Mouse (Mus musculus) lung, adult 2 months (tissue): ENCODE results near the gene Add3. TPM values are rescaled to one million over a fixed set of nuclear protein-coding genes. Genes with fewer than 3 reads are reported as not detected.

ENCODE experiments used
- DNase-seq: peaks from one replicate; pipeline ENCODE4 v3.0.0; 2022
- H3K4me1 ChIP-seq: fragments of 200-500 bp; 2 replicates; pipeline ENCODE4 v1.6.1; 2011; ENCODE audit warnings: low read length; ENCODE audit not compliant: control insufficient read depth, insufficient read depth
- H3K4me3 ChIP-seq: fragments of 200-500 bp; replicated peaks from 2 replicates; pipeline ENCODE3; 2011; ENCODE audit warnings: low read depth, mild to moderate bottlenecking, control low read depth, low read length; ENCODE audit errors: extremely low read depth
- CTCF ChIP-seq: fragments of 200-500 bp; IDR thresholded peaks from 2 replicates; pipeline ENCODE4 v1.5.1; 2011; ENCODE audit warnings: mild to moderate bottlenecking, low read length, control low read depth; ENCODE audit not compliant: insufficient read depth
- POLR2A ChIP-seq: fragments of 200-500 bp; IDR thresholded peaks from 2 replicates; pipeline ENCODE4 v1.6.1; 2011; ENCODE audit warnings: low read depth, mild to moderate bottlenecking, control low read depth, low read length, borderline replicate concordance; ENCODE audit errors: extremely low read depth
- WGBS: fragments of 180-500 bp; shearing (Covaris S2); methylation state at CpG from one replicate; pipeline ENCODE4 v1.1.7; 2018; 5-methylcytosine and 5-hydroxymethylcytosine counted together
- polyA plus RNA-seq: library from polyadenylated mRNA; depleted of rRNA; stranded (reverse); fragments of >200 nt; gene quantifications from 2 replicates; pipeline ENCODE4 v1.2.3, GENCODE M21; 2012

The Add3 gene
- polyA plus RNA-seq, 1 experiment = 53.0 TPM

DNA sequence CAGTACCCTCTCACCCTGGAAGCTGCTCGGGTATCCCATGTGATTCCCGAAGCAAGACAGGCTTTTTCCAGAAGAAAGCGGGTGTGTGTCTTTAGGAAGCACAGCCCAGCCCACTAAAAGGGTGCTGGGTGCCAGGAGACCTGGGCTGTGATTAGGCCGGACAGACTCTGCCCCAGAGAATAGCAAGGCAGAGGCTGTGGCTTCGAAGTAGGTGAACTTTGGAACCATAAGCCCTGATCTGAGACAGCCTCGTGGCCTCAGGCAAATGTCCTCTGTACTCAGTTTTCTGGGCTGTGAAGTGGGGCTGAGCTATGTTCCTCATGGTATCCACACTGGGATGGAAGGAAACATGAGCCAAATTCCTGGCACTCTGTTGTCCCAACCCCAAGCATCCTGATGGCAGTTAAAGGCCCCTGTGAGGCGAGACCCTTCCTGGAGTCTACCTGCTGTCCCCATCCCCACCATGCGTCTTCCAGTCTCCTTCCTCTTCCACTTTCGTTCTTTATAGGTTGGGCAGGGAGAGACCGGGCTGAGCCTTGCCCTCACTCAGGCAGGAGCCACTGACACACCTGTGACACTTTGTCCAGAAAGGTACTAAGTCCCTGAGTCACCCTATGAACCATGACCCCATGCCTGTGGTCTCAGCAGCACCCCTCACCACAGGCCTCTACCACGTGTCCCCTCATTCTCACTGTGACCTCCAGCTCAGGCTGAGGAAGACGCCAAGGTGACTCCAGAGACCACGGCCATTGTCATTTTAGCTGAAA is 118.7 kb downstream of the Add3 start:
- no peak overlapping the region for H3K4me3 ChIP-seq
- DNase-seq = no peak
- TF ChIP-seq CTCF (no peak), POLR2A (no peak)
- WGBS = 82% methylated on average over 13 of the region's 13 CpGs
- H3K4me1 ChIP-seq = no peaks in the 10 kb centered on the region

DNA sequence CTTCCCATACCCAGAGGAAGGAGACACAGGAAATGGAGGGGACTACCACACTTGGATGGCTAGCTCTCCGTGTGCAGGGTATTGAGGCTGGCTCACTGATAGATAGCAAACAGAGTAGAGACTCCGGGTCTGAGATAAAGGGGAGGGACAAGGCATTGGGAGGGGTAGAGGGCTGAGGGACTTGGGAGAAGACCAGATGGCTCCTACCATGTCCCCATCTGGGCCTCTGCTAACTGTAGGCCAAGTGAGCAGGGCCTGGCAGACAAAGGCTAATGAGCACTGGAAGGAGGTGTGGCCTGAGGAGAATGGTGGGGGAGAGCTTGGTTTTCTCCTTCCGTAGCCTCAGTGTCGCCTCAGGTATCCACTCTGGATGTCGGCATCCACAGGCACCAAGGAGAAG is 119.3 kb downstream of the Add3 start:
- Histone ChIP-seq H3K4me1 (no peaks in the 10 kb centered on the region), H3K4me3 (no peak overlapping the region)
- TF ChIP-seq POLR2A (no peak), CTCF (no peak)
- 63% methylated on average over 5 of the region's 5 CpGs for WGBS
- no peak for DNase-seq

DNA sequence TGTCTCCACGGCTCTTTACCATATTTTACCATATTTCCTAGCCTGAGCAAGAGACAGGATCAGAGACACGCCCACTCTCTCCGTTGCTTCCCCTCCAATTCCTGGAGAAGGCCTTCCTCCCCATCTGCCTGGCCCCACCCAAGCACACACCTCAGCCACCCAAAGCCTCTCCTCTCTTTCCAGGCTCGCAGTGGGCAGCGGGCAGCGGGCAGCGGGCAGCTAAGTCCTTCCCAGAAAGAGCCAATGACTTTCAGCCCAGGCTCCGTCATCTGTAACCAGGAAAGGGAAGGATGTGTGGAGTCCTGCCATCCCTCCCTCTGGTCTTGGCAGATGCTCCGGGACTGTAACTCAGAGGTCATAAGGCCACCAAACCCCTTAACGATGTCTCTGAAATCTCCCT is 120.0 kb downstream of the Add3 start:
- Histone ChIP-seq H3K4me1 (no peaks in the 10 kb centered on the region), H3K4me3 (no peak overlapping the region)
- TF ChIP-seq CTCF (no peak), POLR2A (no peak)
- DNase-seq = no peak
- WGBS = 73% methylated on average over 10 of the region's 10 CpGs

DNA sequence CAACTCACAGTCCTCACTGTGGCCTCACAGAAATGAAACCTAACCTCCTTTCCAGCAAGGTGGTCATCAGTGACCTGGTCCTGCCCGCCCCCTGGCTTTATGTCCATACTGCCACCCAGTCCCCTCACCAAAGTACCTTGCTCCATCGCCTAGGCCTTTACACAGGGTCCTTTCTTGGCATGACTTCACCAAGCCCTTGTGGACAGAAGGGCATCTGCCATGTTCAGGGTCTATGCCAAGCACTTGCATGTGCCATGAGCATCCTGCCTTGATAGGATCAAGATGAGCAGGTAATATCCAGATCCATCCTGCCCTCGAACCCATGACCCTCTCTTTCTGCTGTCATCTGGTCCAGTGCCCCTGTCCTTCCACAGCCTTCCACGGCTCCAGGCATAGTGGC is 120.6 kb downstream of the Add3 start:
- no peaks in the 10 kb centered on the region for H3K4me1 ChIP-seq
- TF ChIP-seq POLR2A (no peak), CTCF (no peak)
- WGBS = 95% methylated on average over 4 of the region's 4 CpGs
- no peak overlapping the region for H3K4me3 ChIP-seq
- DNase-seq = no peak

DNA sequence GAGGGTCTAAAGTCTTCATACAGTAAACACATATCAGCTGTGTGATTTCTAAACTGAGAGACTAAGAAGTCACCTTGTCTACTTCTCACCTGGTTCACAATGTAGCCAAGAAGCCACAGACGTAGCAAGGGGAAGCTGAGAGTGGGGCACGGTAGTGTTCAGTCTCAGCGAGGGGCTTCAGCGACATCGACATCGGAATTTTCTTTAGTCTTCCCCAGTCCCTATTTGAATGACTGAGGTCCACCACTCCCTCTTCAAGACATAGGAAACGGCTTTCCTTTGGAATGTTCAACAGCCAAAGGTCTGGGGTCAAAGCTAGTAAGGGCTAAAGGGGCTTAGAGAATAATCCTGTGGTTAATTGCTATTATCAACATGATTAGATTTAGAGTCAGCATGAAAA is 121.8 kb downstream of the Add3 start:
- Histone ChIP-seq H3K4me3 (no peak overlapping the region), H3K4me1 (no peaks in the 10 kb centered on the region)
- TF ChIP-seq POLR2A (no peak), CTCF (no peak)
- no peak for DNase-seq
- WGBS = 76% methylated on average over 7 of the region's 7 CpGs

DNA sequence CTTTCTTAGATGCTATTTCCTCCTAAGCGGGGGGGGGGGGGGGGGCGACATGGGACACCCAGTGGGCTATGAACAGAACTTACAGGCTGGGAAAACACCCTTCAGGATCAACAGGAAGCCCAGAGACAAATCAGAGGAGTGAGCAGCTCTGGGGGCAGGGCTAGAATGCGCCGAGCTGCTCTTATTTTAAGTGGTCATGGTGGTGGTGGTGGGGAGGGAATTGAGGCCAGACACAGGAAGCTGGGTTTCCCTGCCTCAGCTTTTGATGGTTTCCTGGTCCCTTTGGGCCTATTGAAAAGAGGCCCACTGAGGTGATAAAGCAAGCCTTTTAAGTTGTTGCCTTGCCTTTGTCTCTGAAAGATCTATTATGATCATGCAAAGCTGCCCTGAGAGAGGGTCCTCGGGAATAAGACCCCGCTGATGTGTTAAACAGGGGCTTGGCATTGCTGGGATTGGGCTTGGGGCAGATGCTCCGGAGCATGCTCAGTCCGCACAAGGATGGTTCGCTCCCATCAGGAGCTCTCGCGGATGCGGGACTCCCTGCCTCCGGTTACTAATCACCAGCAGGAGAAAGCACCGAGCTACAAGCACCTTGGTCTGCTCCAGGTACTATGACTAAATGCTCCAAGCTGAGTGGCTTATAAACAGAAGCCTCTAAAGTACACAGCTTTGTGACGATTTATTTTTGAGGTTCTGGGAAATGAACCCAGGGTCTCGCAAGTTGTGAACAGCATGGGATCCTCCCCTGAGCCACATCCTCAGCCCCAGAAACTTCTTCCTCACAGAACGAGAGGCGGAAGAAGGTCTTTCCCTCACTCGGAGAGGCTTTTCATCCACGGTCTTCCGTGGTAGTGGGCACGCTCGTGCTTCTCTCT is 123.9 kb downstream of the Add3 start:
- 27% methylated on average over 23 of the region's 23 CpGs for WGBS
- no peak for DNase-seq
- Histone ChIP-seq H3K4me1 (no peaks in the 10 kb centered on the region), H3K4me3 (no peak overlapping the region)
- no peak for TF ChIP-seq CTCF
- TF ChIP-seq POLR2A = no peak

DNA sequence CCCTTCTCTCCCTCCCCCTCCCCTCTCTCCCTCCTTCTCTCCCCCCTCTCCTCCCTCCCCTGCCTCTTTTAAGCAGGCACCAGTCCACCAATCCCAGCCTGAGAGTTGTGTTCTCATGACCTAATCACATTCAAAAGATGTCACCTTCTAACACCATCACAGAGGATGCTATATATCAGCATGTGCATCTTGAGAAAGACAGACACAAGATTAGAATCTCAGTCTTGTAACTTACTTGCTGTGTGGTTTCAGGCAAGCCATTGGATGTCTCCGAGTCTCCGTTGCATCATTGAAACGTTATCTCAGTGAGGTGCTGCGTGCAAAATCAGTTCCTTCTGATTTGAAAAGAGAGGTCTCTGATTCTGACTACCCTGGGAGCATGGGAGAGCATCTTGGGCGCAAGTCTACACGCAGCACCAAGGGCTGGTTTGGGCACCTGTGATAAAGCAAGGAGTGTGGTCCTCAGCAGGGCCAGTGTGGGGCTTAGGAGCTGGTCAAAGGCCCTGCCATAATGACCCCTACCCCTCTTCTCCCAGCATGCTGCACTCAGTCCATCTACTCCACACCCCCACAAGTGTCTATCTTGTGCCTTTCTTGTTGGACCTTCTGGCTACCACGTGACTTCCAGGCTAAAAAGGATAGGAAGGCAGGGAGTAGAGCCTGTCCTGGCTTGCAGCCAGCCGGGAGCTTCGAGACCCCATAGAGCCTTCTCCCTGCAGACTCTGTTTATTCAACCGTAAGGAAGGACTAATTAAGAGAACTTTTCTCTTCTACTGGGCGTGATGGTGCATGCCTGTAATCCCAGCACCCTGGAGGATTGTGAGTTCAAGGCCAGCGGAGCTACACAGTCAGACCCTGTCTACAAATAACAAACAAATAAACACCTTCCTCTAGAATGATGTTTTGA is 124.8 kb downstream of the Add3 start:
- WGBS = 59% methylated on average over 12 of the region's 12 CpGs
- TF ChIP-seq CTCF (no peak), POLR2A (no peak)
- no peaks in the 10 kb centered on the region for H3K4me1 ChIP-seq
- no peak overlapping the region for H3K4me3 ChIP-seq
- no peak for DNase-seq

DNA sequence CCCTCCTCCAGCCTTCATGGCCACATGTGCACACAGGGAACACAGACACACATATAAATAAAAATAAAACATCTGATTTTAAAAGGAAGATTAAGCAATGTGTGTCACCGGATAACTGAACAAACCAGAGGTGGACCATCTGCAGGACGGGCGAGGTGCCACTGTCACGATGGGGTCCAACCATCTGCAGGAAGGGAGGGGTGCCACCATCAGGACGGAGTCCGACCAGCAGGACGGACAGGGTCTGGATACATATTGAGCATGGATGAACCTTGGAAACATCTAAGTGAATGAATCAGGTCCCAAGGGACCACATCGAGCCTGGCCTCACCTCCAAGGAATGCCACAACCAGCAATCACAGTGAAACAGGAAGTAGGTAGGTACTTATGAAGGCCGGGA is 127.1 kb downstream of the Add3 start:
- no peak overlapping the region for H3K4me3 ChIP-seq
- WGBS = 80% methylated on average over 9 of the region's 9 CpGs
- no peak for DNase-seq
- no peaks in the 10 kb centered on the region for H3K4me1 ChIP-seq
- TF ChIP-seq CTCF = no peak
- TF ChIP-seq POLR2A = no peak
